Mouse (Mus musculus) layer of hippocampus, adult 11-12 months (tissue): ENCODE results near the gene Nudt22.
"Not testable (repeated sequence)": the region's sequence is repeated elsewhere in the genome, so short reads cannot be mapped to it uniquely, and the experiment has no call there.

Source experiments
- DNase-seq: peaks from one replicate; pipeline ENCODE4 v3.0.0; 2022; ENCODE audit warnings: low spot score

The Nudt22 gene

DNA sequence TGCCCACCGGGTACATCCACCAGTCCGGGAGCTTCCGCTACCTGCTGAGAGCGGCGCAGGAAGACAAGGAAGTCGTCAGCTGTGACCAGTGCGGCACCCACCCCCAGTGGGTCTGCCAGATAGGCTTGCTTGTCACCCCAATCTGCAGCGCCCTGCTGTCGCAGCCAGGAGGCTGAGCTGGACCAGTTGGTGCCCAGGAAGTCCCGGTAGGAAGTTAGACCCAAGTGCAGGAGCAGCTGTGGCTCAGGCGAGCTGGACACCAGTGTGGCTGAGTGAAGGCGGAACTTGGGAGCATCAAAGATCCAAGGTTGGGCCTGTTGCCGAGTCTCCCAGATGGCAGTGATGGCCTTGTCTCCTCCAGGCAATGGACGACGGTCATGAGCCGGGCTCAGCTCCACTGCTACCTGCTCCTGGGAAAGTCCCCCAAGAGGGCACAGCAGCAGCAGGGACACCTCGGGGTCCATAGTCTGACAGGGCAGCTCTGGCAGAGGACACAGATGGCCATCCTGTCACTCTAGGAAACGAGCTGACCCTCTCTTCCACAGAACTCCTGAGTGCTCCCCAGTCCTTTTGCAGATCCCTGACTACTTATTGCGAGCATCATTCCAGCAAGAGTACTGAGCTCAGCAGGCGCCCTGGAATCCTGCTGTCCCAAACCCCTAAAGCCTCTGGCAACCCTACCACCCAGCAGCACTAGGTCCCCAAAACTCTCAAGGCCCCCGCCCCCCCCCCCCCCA, 494 bp downstream of the Nudt22 start:
- no peak for DNase-seq

DNA sequence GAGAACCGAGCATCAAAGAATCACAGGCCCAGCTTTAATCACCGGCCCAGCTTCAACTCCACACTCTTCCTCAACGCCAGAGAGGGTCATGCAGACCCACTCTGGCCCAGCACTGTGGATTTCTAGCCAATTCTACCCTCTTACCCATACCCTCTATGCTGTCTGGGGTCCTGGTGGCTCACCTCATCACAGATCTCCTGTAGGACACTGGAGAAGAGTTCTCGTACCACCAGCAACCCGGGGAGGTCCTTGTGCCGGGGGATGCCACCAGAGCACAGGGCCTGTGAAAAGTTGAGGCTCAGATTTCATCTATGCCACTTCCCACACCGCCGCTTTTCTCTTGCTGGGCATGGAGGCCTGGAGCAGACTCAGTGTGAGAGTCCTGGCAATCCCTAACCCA, 1.4 kb downstream of the Nudt22 start:
- DNase-seq, result no peak

DNA sequence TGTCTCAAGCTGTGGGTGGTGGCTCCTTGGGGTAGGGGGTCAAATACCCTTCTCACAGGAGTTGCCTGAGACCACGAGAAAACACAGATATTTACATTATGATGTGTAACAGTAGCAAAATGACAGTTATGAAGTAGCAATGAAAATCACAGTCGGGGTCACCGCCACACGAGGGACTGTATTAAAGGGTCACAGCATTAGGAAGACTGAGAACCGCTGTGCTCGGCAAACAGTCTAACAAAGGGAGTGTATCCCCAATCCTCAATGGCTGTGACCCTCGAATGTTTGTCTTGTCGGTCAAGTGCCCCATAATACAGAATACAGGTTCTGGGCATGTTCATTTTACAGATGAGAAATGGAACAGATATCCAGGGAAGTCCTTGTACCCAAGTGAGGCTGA, 1.9 kb downstream of the Nudt22 start:
- DNase-seq, result no peak

DNA sequence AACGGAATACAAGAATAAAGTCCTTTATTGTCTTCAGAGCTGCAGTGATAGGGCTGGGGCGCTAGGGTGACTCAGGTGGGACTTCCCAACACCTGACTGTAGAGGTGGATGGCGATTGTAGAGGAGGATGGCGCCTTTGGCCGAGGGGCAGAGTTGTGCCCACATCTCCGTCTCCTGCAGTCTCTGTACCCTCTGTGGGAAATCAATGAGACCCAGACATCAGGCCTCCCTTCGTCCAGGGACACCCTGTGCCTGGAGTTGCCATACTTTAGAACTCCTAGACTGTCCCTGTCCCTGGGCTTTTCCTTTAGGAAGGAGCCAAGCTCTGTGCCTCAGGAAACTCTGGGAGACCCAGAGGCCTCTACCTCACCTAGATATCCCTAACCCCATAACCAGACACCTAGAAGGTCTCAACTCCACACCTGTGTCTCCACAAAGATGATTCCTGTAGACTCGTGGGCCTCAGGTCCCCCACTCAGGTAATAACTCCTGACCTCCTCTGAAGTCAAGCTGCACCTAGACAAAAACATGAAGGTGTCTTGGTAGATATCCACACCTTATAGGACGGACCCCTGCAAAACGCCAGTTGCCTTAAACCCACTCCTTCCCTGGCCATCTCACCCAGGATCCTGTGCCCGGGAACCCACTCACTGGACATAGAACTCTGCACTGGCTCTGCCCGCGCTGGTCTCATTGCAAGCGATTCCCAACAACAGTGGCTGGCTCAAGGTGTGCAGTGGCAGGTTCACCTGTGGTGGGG, 2.7 kb downstream of the Nudt22 start:
- DNase-seq, result no peak

DNA sequence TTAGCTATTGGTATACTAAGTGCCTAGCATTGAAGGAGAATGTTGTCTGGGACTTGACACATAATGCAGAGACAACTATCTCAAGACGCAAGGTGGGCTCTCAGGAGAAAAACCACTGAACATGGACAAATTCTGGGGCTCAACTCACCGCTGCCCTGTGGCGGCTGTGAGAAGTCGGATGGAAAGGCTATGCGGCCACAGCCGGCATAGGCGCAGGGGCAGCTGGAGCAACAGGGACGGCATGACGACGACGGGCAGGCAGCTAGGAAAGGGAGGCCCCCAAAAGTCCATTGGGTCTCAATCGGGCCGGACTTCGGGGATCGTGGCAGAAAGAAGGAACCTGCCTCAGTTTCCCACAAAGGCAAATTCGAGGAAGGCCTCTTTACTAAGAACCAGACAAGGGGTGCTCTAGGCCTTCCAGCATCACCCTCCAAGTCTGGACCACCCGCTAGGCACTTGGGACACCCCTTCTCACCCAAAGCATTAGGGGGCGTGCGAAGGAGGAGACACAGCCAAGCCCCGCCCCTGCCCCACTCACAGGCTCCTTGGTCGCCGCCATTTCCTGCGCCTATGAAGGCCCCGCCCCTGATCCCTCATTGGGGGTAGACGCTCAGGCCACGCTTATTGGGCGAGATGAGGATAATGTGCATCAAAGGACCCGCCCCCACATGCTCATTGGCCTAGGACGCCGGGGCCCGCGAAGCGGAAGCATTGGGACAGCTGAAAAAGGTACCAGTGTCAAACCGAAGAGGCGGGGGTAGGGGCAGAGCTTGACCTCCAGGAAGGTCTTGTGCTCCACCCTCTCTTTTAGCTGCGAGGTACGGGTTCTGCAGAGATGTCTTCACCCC, 3.7 kb downstream of the Nudt22 start, which contains the start of gene Dnajc4:
TSS of gene Dnajc4 (minus strand) at position 562 of the 848 bp plus-strand sequence.
- DNase-seq, result peak; percentile 97

DNA sequence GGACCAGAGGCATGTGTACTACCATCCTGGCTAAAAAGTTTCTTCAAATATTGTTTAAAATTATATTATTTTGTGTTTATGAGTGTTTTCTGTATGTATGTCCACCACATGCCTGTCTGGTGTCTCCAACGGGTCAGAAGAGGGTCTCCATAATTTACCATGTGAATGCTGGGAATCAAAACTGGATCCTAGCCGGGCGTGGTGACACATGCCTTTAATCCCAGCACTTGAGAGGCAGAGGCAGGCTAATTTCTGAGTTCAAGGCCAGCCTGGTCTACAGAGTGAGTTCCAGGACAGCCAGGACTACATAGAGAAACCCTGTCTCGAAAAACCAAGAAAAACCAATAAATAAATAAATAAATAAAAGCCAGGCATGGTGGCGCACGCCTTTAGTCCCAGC, 4.8 kb downstream of the Nudt22 start:
- DNase-seq, result not testable (repeated sequence)

DNA sequence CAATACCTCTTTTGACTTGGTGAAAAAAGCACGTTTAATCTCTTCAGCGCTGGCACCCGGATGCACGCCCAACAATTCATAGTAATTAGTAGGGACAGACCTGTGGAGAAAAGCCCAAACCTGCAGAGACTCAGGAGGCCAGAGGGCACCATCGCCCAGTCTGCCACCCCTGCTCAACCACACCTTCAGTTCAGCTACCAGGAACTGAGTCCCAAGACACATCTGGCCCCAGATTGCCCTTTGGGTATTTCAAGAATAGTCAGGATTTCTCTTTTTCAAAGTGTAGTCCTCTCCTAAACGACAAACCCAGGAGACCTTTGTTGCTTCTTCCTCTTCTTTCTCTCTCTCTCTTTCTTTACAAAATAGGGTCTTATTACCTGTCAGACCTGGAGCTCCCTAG, 5.2 kb downstream of the Nudt22 start:
- no peak for DNase-seq

DNA sequence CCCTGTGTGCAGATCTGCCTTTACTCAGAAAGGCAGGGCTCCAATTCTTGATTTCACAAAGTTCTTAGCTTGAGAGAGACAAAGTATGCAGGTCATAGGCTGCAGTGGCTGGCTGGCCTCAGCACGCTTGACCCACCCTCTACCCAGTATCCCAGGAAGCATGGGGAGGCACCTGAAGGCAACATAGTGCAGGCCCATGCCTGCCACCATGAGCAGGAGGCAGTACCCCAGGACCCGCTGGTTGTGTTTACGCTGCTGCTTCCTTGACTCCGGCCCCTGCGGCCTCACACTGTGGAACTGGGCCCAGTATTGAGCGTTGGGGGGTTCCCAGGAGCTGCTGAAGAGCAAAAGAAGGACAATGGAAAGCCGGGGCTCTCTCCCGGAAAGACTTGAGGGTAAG, 6.7 kb downstream of the Nudt22 start:
- DNase-seq, result no peak

DNA sequence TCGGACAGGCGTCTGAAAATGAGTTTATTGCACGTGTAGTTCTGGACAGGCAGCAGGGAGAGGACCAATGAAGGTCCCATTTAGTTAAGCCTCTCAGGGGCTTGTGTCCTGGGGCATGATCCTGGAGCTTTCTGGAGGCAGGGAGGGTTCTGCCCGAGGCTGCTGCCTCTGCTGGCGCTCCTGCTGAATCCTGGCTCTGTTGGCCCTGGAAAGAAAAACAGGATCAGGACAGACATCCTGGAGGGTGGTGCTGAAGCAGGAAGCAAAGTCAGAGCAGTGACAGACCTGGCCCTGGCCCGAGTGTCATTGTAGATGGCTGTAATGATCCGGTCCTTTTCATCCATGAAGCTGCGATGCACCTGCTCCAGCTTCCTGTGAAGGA, 8.0 kb downstream of the Nudt22 start:
- DNase-seq, result no peak

DNA sequence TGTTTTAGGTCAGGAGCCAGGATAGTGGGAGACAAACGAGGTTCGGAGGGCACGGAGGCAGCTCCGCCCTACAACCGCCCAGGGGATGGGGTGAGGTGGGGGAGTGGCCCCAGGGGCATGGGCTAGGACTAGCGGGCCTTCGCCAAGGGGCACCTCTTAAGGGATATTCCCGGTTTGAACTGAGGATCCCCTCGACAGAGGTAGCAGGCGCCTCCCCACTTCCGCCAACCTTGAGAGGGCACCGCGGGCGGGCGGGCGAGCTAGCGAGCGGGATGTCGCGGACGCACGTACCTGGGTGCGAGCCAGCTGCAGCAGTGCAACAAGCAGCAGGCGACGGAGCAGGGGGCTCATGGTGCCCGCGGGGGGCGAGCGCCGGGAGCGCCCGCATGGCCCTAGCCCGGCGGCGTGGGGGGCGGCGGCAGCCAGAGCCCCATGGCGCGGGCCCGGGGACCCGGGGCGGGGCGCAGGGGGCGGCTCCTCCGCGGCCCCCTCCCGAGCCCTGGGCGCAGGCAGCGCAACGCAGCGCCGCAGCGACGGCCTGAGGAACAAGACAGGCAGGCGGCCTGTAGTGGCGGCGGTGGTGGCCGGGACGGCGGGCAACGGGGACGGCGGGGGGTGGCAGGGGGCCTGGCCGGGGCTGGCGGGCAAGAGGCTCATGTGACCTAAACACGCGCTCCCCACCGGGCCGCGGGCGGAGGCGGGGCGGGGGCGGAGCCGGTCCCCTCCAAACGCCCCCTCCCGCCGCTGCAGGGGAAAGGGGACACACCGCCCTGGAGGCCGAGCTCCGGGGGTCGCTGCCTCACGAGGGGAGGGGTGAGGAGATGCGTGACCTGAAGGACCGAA, 8.6 kb downstream of the Nudt22 start, which contains the start of gene Vegfb:
TSS of gene Vegfb (minus strand) at position 591 of the 843 bp plus-strand sequence.
- no peak for DNase-seq

DNA sequence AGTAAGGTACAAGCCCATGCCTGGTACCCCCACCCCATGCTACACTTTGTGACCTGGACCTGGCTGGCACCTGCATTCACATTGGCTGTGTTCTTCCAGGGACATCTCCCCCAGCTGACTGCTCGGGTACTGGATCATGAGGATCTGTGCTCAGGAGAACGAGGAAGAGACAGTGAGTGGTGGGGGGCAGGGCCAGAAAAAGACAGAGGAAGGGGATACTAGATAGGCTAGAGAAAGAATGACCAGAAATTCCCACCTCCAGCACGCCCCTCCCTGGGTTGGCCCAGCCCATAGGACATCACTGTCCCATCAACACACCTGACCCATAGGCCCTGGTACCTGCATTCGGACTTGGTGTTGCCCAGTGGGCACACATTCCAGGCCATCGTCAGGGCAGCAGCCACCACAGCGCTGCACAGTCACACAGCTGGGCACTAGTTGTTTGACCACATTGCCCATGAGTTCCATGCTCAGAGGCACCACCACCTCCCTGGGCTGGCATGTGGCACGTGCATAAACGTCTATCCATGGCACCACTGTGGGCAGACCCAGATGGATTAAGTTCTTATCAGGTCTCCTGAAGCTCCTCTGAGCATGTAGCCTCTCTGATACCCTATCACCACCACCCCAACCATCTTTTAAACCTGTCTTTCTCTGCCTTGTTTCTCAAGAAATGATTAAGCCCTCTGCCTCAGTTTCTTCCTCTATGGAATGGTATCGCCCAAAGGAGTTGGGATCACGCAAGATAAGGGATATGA, 9.8 kb downstream of the Nudt22 start:
- no peak for DNase-seq

DNA sequence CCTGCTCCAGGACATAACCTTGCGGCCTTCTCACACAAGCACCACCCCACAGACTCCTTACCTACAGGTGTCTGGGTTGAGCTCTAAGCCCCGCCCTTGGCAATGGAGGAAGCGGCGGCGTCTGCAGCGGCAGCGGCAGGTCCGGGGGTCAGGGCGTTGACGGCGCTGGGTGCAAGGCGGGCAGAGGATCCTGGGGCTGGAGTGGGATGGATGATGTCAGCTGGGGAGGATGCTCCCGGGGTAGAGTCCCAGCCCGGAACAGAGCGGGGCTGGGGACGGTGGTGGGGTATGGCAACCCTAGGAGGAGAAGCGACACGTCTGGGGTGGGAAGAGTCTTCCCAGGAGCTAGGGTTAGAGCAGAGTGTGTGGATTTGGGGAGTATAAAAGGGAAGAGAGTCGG, 10.6 kb downstream of the Nudt22 start:
- DNase-seq, result no peak

DNA sequence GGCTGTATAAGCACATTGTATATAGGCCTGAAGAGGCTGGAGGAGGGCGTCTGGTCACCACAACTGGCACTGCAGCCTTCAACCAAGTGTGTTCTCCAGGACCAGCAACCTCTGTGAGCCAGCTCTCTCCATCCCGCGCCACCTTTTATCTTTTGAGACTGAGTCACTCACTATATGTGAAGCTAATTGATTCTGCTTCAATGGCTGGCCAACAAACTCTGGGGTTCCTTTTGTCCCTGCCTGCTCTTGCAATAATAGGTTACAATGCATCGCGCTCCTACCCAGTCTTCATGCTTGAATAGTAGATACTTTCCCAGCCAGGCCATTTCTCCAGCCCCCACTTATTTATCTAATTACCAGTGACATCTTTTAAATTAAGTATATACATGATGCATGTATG, 12.3 kb downstream of the Nudt22 start:
- DNase-seq, result no peak

DNA sequence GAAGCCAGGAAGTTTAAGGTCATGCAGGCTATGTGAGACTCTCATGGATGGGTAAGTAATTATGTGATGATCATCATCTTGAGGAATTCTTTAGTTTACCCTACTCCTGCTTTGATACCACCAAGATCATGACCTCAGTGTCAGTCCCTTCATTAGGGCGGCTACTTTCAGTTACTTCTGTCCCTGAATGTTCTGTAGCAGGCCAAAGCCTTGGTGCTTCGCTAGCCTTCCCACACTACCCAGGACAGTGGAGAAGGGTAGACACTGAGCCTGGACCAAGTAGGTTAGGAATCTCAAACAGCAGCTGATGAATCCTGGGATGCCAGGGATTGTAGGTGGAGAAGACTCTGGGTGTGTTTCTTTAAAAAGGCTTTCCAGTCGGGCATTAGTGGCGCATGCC, 14.5 kb downstream of the Nudt22 start:
- no peak for DNase-seq

DNA sequence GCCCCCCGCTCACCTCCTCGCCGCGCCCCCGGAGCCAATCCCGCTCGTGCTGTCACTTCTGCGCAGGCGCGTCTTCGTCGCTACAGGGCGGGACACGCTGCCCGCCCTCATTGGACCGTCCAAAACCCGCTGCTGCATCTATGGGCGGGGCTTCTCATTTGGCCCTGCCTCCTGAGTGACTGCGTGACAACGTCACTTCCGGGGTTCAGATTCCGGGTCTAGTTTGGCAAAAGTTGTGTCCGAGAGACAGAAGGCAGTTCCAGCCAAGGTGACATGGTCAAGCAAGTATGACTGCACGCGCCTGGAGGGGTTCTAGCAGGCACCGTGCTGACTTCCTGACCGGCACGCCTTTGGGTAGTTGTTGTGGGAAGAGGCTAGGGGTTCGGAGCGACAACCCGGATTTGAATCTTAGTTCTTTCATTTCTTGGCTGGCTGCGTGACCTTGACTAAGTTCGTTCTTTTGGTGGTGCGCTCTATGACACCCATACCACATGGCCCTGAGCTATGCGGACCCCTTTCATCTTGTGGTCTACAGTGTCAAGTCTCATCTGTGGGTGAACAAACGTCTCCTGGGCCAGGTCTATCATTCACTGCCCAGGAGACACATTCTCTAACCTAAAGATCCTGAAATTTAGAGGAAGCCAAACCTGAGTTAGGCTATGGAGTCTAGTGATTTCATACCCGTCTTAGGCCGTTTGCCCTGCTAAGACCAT, 15.4 kb downstream of the Nudt22 start, which contains the start of gene Fkbp2:
TSS of gene Fkbp2 (minus strand) at position 121 of the 713 bp plus-strand sequence.
- peak; percentile 99 for DNase-seq

DNA sequence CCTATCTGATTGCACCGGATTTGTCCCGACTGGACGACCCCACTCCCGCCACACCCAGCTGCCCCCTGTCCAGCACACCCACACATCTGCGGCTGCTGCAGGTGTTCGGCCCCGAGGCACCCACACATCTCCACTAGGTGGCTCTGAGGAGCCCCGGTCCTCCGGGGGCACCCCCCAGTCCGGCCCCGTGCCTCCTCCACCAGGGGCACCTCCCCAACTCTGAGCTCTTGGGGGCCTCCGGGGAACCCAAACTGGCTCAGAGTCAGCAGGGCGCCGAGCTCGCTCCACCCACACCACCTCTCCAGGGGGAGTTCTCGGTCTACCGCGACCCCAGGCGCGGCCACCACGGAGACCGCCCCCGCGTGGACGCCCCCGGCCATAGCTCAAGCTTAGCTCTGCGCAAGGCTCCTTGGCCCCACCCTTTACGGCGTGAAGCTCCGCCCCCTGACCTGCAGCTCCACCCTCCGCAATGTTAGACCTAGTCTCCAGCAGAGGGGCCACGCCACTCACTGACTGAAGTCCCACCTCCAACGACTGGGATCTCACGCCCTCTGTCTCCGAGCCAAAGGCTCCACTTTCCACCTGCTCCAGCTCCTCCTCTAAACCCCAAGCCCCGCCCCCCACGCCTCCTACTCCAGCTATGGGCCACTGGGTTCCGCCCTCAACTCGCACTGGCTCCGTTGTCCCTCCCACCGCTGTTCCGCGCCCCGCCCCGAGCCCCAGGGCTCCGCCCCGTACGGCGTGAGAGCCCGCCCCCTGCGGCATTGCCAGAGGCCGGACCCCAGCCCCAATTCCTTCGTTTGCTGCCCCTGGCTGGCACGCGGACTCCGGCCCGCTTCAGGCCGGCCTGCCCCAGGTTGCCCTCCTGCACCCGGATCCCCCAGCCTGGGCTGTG, 16.2 kb downstream of the Nudt22 start:
- peak; percentile 99 for DNase-seq

DNA sequence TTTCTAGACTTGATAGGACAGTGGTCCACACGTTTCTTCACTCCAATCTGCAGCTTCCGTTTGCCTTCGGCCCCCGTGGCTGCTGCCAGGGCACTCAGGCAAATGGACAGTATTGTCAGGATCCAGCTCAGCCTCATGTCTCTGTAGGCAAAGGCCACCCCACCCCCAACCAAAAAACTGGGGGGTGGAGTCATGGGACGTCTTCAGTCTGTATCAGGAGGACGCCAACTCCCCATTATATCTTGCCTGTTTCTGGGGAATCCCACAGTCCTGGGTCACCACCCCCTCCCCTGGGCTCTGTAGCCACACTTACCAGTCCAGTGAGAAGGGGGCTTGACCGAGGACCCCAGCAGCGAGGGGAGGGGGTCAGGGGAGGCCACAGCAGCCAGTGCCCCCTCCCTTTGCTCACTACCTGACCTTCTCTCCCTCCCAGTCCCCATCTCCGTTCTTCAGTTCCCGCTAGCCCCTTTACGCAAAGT, 16.9 kb downstream of the Nudt22 start:
- DNase-seq, result peak; percentile 57

DNA sequence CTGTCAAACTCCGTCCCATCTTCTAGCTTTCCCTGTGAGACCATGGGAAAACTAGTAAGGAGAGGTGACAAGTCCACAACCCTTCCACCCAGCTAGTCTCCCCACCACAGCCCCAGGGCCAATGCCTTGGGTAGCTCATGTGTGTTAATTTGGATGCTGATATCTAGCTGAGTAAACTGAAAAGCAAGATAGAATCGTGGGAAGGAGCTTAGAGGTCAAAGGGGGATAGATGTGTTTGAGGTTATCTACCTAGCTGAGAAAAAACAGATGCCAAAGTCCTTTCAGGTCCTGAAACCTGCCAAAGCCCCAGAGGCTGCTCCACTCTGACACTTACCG, 17.3 kb downstream of the Nudt22 start:
- no peak for DNase-seq
